Mouse (Mus musculus) embryonic facial prominence, embryonic 11.5 days (tissue): ENCODE measurements at regions not wholly inside any gene's neighbourhood (a gene's known extent, or its start where the extent isn't known, plus 50 kb on each side); places are given as distances from the start of the nearest gene placed in this dataset.

ENCODE experiments used
- ATAC-seq: fragments of 200-750 bp; cut with Nextera tagmentation; replicated peaks from 2 replicates; pipeline ENCODE4 v1.8.0; 2017; ENCODE audit warnings: low read depth; ENCODE audit not compliant: insufficient number of reproducible peaks, low FRiP score, low TSS enrichment
- DNase-seq: peaks from one replicate; pipeline ENCODE4 v3.0.0-alpha.2; 2015; ENCODE audit warnings: low spot score
- H3K27ac ChIP-seq: fragments of 300-500 bp; sonication (generic); replicated peaks from 2 replicates; pipeline ENCODE4 v1.5.1; 2014; ENCODE audit warnings: mild to moderate bottlenecking, low read depth, low read length, control low read depth
- H3K27me3 ChIP-seq: fragments of 300-500 bp; sonication (generic); 2 replicates; pipeline ENCODE4 v1.6.1; 2014; ENCODE audit warnings: mild to moderate bottlenecking, low read length, moderate library complexity, mixed read lengths; ENCODE audit not compliant: control insufficient read depth, insufficient read depth
- H3K36me3 ChIP-seq: fragments of 300-500 bp; sonication (generic); replicated peaks from 2 replicates; pipeline ENCODE4 v1.6.1; 2014; ENCODE audit warnings: low read depth, mild to moderate bottlenecking, low read length, moderate library complexity, mixed read lengths; ENCODE audit not compliant: control insufficient read depth, insufficient read depth
- H3K4me1 ChIP-seq: fragments of 300-500 bp; sonication (generic); 2 replicates; pipeline ENCODE4 v1.6.1; 2014; ENCODE audit warnings: low read length, mixed read lengths; ENCODE audit not compliant: control insufficient read depth, insufficient read depth
- H3K4me2 ChIP-seq: fragments of 300-500 bp; sonication (generic); 2 replicates; pipeline ENCODE4 v1.6.1; 2014; ENCODE audit warnings: low read depth, mild to moderate bottlenecking, control low read depth, low read length, moderate library complexity
- H3K4me3 ChIP-seq: fragments of 300-500 bp; sonication (generic); 2 replicates; pipeline ENCODE4 v1.5.1; 2014; ENCODE audit warnings: low read depth, low read length, control low read depth
- H3K9ac ChIP-seq: fragments of 300-500 bp; sonication (generic); replicated peaks from 2 replicates; pipeline ENCODE4 v1.6.1; 2014; ENCODE audit warnings: mild to moderate bottlenecking, control low read depth, low read length
- H3K9me3 ChIP-seq: fragments of 300-500 bp; sonication (generic); replicated peaks from 2 replicates; pipeline ENCODE4 v1.6.1; 2016; ENCODE audit warnings: mild to moderate bottlenecking, low read length, inconsistent platforms, mixed read lengths; ENCODE audit not compliant: control insufficient read depth
- WGBS: fragments of 180-500 bp; shearing (Covaris S2); extraction: QIAGEN DNeasy Blood & Tissue Kit; methylation state at CpG from one replicate; pipeline ENCODE4 v1.1.7; 2014; 5-methylcytosine and 5-hydroxymethylcytosine counted together

GRCm38 (mm10) chr2:128473997-128474396 is 117.0 kb upstream of the Spdye4c start:
- WGBS: 80% methylated on average over 7 of the region's 7 CpGs
- H3K27ac ChIP-seq: no peak overlapping the region
- no peak overlapping the region for H3K4me3 ChIP-seq
- H3K4me1 ChIP-seq: no peaks in the 10 kb centered on the region
- H3K36me3 ChIP-seq: no peaks in the 10 kb centered on the region
- no peaks in the 10 kb centered on the region for H3K27me3 ChIP-seq
- DNase-seq (no peak), ATAC-seq (no peak)
- H3K4me2 ChIP-seq: no peak overlapping the region
- H3K9ac ChIP-seq: no peak overlapping the region
- no peaks in the 10 kb centered on the region for H3K9me3 ChIP-seq

- no peak for ATAC-seq
- 62% methylated on average over 2 of the region's 2 CpGs for WGBS
- H3K27me3 ChIP-seq: no peaks in the 10 kb centered on the region
- no peak overlapping the region for H3K27ac ChIP-seq
- no peaks in the 10 kb centered on the region for H3K4me1 ChIP-seq
- H3K36me3 ChIP-seq: no peaks in the 10 kb centered on the region
- H3K4me2 ChIP-seq: no peak overlapping the region
- H3K4me3 ChIP-seq: no peak overlapping the region
- H3K9me3 ChIP-seq: no peaks in the 10 kb centered on the region
- DNase-seq: no peak
- H3K9ac ChIP-seq: no peak overlapping the region
These were observed 113.8 kb upstream of the Spdye4c start for GRCm38 (mm10) chr2:128477242-128477641.

- Histone ChIP-seq H3K36me3 (no peaks in the 10 kb centered on the region), H3K4me2 (no peak overlapping the region), H3K27ac (no peak overlapping the region), H3K4me3 (no peak overlapping the region), H3K9me3 (no peaks in the 10 kb centered on the region), H3K9ac (no peak overlapping the region), H3K4me1 (no peaks in the 10 kb centered on the region), H3K27me3 (no peaks in the 10 kb centered on the region)
- DNase-seq (no peak), ATAC-seq (no peak)
- 82% methylated on average over 7 of the region's 7 CpGs for WGBS
These were observed 99.7 kb upstream of the Spdye4c start for GRCm38 (mm10) chr2:128491217-128491877.

GRCm38 (mm10) chr2:128493871-128494270 is 97.1 kb upstream of the Spdye4c start:
- Histone ChIP-seq H3K27ac (no peak overlapping the region), H3K27me3 (no peaks in the 10 kb centered on the region), H3K9me3 (no peaks in the 10 kb centered on the region), H3K9ac (no peak overlapping the region), H3K4me1 (no peaks in the 10 kb centered on the region), H3K36me3 (no peaks in the 10 kb centered on the region), H3K4me3 (no peak overlapping the region), H3K4me2 (no peak overlapping the region)
- DNase-seq: no peak
- no peak for ATAC-seq
- WGBS: 81% methylated on average over 5 of the region's 5 CpGs

GRCm38 (mm10) chr2:128497891-128498290 is 93.1 kb upstream of the Spdye4c start:
- ATAC-seq (no peak), DNase-seq (no peak)
- no peaks in the 10 kb centered on the region for H3K36me3 ChIP-seq
- H3K4me1 ChIP-seq: no peaks in the 10 kb centered on the region
- H3K4me3 ChIP-seq: no peak overlapping the region
- no peak overlapping the region for H3K9ac ChIP-seq
- H3K27ac ChIP-seq: no peak overlapping the region
- 74% methylated on average over 3 of the region's 3 CpGs for WGBS
- H3K4me2 ChIP-seq: no peak overlapping the region
- no peaks in the 10 kb centered on the region for H3K9me3 ChIP-seq
- no peaks in the 10 kb centered on the region for H3K27me3 ChIP-seq

- Histone ChIP-seq H3K9ac (no peak overlapping the region), H3K27me3 (no peaks in the 10 kb centered on the region), H3K27ac (no peak overlapping the region), H3K36me3 (no peaks in the 10 kb centered on the region), H3K4me2 (no peak overlapping the region), H3K4me3 (no peak overlapping the region), H3K4me1 (no peaks in the 10 kb centered on the region), H3K9me3 (no peaks in the 10 kb centered on the region)
- WGBS: 83% methylated on average over 5 of the region's 5 CpGs
- no peak for ATAC-seq
- no peak for DNase-seq
These were observed 92.4 kb upstream of the Spdye4c start for GRCm38 (mm10) chr2:128498611-128499010.

GRCm38 (mm10) chr2:128499575-128500184 is 91.3 kb upstream of the Spdye4c start:
- DNase-seq: no peak
- Histone ChIP-seq H3K4me3 (no peak overlapping the region), H3K27ac (no peak overlapping the region), H3K4me1 (no peaks in the 10 kb centered on the region), H3K4me2 (no peak overlapping the region), H3K27me3 (no peaks in the 10 kb centered on the region), H3K9me3 (no peaks in the 10 kb centered on the region), H3K9ac (no peak overlapping the region), H3K36me3 (no peaks in the 10 kb centered on the region)
- no peak for ATAC-seq
- WGBS: 83% methylated on average over 14 of the region's 14 CpGs

- ATAC-seq (no peak), DNase-seq (no peak)
- Histone ChIP-seq H3K4me1 (no peaks in the 10 kb centered on the region), H3K4me2 (no peak overlapping the region), H3K9me3 (no peaks in the 10 kb centered on the region), H3K27me3 (no peaks in the 10 kb centered on the region), H3K9ac (no peak overlapping the region), H3K36me3 (no peaks in the 10 kb centered on the region), H3K4me3 (no peak overlapping the region), H3K27ac (no peak overlapping the region)
- WGBS: 69% methylated on average over 4 of the region's 4 CpGs
These were observed 88.3 kb upstream of the Spdye4c start for GRCm38 (mm10) chr2:128502676-128503075.
